Mouse (Mus musculus) frontal cortex, adult (tissue): Measurements from ENCODE around the gene Pgap3.
A peak's percentile ranks its signal among the peaks of the same experiment; 100 is the strongest.

Source experiments
- ATAC-seq: cut with Nextera tagmentation; 2 replicates; pipeline ENCODE4 v1.9.2; 2017; ENCODE audit warnings: mild to moderate bottlenecking, moderate library complexity, mixed read lengths; ENCODE audit not compliant: low TSS enrichment

Gene Pgap3

GRCm38 (mm10) chr11:98400161-98400726 lies at the start of gene Pgap3:
Pgap3 (minus strand) TSS chr11:98400490.
- peak; percentile 90 for ATAC-seq

- no peak for ATAC-seq
Observed at GRCm38 (mm10) chr11:98449419-98449818, 49.1 kb upstream of the Pgap3 start.

- no peak for ATAC-seq
Observed at GRCm38 (mm10) chr11:98448191-98448790, 48.0 kb upstream of the Pgap3 start.

- ATAC-seq, result no peak
Observed at GRCm38 (mm10) chr11:98447475-98447834, 47.2 kb upstream of the Pgap3 start.

GRCm38 (mm10) chr11:98446562-98447474 lies 46.5 kb upstream of the Pgap3 start:
- ATAC-seq, result no peak

GRCm38 (mm10) chr11:98446213-98446561 lies 45.9 kb upstream of the Pgap3 start, which contains the start of gene Grb7:
Grb7 (plus strand) TSS chr11:98446394.
- no peak for ATAC-seq

- ATAC-seq, result no peak
Observed at GRCm38 (mm10) chr11:98445679-98446078, 45.4 kb upstream of the Pgap3 start.

GRCm38 (mm10) chr11:98445238-98445637 lies 44.9 kb upstream of the Pgap3 start:
- ATAC-seq, result no peak

GRCm38 (mm10) chr11:98443688-98444087 lies 43.4 kb upstream of the Pgap3 start:
- ATAC-seq, result no peak

GRCm38 (mm10) chr11:98438331-98439158 lies 38.3 kb upstream of the Pgap3 start, which contains the start of gene Mien1:
Mien1 (minus strand) TSS chr11:98438991.
- ATAC-seq, result peak; percentile 95

GRCm38 (mm10) chr11:98437441-98437840 lies 37.2 kb upstream of the Pgap3 start:
- ATAC-seq, result no peak

- no peak for ATAC-seq
Observed at GRCm38 (mm10) chr11:98435723-98436122, 35.4 kb upstream of the Pgap3 start.

GRCm38 (mm10) chr11:98431743-98432502 lies 31.6 kb upstream of the Pgap3 start:
- ATAC-seq, result no peak

- no peak for ATAC-seq
Observed at GRCm38 (mm10) chr11:98428436-98428835, 28.1 kb upstream of the Pgap3 start.

GRCm38 (mm10) chr11:98426592-98426991 lies 26.3 kb upstream of the Pgap3 start:
- ATAC-seq, result no peak

GRCm38 (mm10) chr11:98418939-98419547 lies 18.8 kb upstream of the Pgap3 start:
- ATAC-seq, result no peak

GRCm38 (mm10) chr11:98418273-98418672 lies 18.0 kb upstream of the Pgap3 start:
- no peak for ATAC-seq

GRCm38 (mm10) chr11:98417074-98417473 lies 16.8 kb upstream of the Pgap3 start:
- ATAC-seq, result no peak

- ATAC-seq, result no peak
Observed at GRCm38 (mm10) chr11:98414162-98414561, 13.9 kb upstream of the Pgap3 start.

GRCm38 (mm10) chr11:98413731-98414130 lies 13.4 kb upstream of the Pgap3 start:
- no peak for ATAC-seq
